Mouse (Mus musculus) hematopoietic stem cell, adult 5-6 weeks (primary cell): Measurements from ENCODE around the gene Tmem38b. TPM values are rescaled to one million over a fixed set of nuclear protein-coding genes. Genes with fewer than 3 reads are reported as not detected.

Source experiments
- total RNA-seq: library from RNA; stranded (forward); fragments of 172-1452, 232-1000 nt; gene quantifications from 2 replicates; pipeline ENCODE4 v1.2.3, GENCODE M21; 2017

Gene Tmem38b
- total RNA-seq, 1 experiment from 2014 or later, result 2.0 TPM

Other genes starting within 250 kb of the Tmem38b start
- 5.9 and 30.7 TPM in 2 replicates for gene Fsd1l, start 194.6 kb upstream of the Tmem38b start, total RNA-seq
- 4.6 and 7.4 TPM in 2 replicates for gene Fktn, start 112.0 kb upstream of the Tmem38b start, total RNA-seq
- 0.45 TPM in 1 of 2 replicates, not detected in the other for gene Tal2, start 46.3 kb upstream of the Tmem38b start, total RNA-seq